Mouse (Mus musculus) layer of hippocampus, adult 18-20 months (tissue): Measurements from ENCODE around the gene Bsnd. TPM values are rescaled to one million over a fixed set of nuclear protein-coding genes. Genes with fewer than 3 reads are reported as not detected.

ENCODE experiments used
- DNase-seq, 2 experiments: peaks; one replicate each; pipeline ENCODE4 v3.0.0; 2022; ENCODE audit warnings: low spot score in 2 of 2
- long read RNA-seq: library from polyadenylated mRNA; stranded (forward); transcript quantifications from one replicate; pipeline ENCODE4 v2.0.0, GENCODE M21; 2021
- total RNA-seq, 2 experiments: library from RNA; stranded (reverse); gene quantifications; 2 replicates each; pipeline ENCODE4 v1.2.3; 2021

The Bsnd gene
- not detected for total RNA-seq
- long read RNA-seq: 0 reads

DNA sequence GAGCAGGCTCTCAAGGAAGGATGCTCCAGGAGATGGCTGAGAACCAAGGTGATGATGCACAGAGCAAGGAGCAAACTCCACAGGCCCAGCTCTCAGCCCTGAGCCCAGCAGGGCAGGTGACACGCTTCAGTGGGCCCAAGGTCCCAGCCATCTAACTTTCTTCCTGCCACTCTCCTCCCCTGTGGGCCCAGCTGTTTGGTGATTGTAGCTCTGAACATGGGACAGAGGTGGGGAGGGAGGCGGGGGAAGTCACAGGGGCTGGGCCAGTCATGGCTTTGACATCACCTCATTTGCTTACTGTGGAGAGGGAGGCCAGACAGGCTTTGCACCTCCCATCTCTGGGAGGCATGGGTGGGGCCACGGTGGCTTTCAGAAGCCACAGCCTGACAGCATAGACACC is at the start of gene Bsnd:
TSS of gene Bsnd (minus strand) at position 168 of the 400 bp plus-strand sequence.
- no peak for DNase-seq

DNA sequence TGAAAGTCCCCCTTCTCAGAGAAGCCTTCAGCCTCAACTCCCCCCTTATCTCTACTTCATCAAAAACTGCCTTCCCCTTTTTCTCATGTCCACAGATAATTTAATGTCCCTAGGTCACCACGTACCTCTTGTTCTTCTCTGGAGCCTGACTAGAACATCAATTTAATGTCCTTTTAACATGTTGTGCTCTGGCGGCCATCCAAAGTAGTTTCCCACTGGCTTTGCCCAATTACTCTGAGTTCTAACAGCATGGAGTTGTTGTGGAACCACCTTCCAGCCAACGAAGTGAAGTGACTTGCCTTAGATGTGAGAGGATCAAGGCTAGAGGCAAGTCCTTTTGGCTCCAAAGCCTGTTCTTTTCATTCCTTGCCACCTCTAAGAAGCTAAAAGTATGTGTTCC is 49.4 kb upstream of the Bsnd start:
- DNase-seq: no peak

DNA sequence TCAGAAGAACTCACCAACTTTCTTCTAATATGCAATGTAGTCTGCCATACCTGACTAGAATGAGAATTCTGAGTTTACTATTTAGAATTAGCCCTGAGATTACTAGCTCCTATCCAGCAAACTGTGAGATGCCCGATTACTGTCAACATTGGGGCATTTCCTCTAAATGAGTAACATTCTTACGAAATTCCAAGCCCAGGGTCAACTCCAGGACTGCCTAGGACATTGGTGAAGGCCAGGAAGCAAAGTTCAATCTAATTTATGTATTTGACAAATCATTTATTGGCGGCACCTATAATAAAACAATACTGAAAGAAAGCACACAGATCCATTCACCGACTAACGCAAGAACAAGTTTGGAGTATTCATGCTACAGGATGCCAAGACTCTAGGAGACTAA is 47.7 kb upstream of the Bsnd start:
- no peak for DNase-seq

DNA sequence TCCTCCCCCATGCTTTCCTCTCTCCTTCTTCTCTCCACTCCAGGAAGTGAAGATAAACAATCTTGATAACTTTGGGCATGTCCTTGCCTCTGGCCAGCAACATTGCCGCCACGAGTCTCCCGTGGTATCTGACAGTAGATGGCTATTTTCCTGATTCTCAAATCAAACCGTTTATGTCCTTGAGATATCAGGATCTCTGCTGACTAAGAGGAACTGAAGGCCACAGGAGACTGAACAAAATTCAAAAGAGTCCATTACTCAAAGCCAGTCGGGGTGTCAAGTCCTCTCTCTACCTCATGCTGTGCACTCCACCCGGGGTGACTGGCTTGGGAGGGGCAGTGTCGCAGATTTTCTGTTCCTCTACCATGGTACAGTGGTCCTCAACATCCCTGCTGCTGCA is 42.2 kb upstream of the Bsnd start:
- no peak for DNase-seq

DNA sequence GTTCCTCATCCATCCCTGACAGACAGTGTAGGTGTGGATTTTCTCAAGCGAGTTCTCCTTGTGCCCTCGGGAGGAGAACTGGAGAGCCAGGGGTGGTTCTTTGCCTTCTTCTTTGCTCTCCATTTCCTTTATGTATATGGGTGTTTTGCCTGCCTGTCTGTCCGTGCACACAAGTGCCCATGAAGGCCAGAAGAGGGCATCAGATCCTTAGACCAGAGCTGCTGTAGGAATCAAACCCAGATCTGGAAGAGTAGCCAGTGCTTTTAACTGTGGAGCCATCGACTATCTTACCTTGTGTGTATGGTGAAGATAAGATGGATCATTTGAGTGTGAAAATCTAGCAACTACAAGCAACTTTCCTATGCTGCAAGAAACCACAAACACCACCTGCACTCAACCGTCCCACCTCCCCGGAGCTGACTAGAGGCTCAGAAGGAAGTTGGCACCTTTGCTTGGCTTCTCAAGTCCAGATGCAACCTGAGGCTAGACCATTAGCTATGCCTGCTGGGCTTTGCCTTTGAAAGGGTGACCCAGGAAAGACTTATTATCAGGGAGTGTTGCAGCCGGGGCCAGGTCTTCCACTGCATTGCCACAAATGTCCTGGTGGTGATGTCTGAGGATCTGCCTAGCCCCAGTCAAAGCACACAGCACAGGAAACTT is 41.5 kb upstream of the Bsnd start:
- DNase-seq: no peak

DNA sequence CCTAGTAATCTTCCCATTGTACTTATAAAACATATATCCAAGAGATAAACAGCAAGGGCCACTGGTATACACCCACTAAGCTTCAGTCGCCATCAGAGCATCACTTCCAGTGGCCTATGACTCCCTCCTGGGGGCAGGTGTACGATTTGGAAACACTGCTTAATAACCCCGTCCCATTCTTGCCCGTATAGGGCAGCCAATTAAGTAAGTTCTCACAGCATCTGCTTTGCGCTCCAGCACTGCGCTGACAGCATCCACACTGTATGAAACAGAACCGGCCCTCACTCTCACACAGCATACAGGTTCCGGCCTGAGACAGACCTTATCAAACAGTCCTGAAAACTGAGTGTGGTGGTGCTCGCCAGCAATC is 38.0 kb upstream of the Bsnd start:
- DNase-seq: no peak

DNA sequence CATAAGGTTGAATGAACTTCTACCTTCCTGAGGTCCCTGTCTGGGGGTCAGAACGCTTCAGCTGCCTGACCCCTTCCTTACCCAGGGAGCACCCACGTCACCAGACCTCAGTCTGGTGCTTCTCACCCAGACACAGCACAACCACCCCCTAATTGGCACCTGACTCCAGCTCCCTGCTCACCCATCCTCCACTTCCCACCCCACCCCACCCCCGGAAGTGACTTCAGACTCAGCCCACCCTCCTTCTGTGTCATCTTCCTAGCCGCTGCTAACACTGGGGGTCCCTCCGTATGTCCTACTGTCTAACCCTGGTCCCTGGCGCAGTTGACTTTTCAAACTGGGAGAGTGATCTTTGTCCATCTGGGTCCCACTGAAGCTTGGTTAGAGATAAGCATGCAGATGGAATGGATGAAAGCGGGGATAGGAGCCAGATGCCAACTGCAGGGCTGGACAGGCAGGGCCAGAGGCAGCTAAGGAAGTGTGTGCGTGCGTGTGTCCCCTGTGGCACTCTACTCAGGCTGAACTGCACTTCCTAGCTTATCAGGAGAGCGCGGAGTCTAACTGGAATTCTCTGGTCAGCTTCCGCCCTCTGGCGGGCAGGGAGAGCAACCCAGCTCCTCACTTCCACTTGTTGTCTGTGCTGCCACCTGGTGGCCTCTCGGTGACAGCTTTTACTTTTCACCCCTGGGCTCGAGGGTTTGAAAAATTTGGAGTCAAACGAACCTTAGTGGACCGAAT is 37.5 kb upstream of the Bsnd start:
- peak; percentile 88 to 96 for DNase-seq

DNA sequence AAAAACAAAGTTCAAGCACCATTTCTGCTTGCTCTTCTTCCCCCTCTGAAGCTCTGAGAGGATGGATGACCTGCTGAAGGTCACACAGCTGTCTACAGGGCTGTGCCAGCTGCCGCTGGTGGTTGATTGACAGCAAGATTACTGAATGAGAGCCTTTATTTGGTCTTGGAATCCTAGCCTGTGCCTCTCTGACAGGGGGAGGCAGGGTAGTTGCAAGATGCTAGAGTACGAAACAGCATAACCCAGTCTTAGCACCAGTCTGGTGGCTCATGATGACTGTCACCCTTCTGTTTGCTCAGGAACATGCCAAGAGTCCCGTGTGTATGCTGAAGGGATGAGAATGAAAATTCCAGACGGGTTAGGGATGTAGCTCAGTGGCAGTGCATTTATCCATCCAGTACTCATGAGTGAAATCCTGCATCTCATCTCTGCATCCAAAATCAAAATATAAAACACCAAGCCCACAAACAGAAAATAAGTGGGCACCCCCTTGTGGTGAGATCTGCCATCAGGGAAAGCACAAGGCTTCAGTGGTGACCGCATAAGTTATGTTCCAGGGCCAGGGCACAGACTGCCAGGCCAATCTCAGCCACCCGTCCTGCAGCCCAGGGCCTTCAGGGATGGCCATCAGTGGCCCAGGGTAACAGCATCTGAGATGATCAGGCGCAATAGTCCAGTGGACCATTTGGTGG is 35.9 kb upstream of the Bsnd start:
- DNase-seq: peak in 1 of 2 experiments; percentile 72

DNA sequence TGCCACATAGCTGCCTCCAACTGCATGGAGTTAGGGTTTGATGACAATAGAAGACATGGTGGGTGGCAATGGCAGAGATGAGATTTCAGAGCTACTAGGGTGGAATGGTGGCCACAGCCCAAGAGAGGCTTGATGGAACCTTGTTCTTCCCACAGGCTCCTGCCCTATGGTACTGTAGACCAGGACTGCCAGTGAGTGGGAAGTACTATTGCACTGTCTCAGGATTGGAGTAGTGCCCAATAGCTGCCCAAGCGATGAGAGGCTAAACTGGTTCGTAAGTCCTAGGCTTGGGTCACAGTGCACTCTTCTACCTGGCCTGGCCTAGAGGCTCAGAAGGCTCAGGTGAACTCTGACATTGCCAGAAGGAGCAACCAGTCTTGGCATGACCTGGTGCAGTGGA is 32.9 kb upstream of the Bsnd start:
- DNase-seq: no peak

DNA sequence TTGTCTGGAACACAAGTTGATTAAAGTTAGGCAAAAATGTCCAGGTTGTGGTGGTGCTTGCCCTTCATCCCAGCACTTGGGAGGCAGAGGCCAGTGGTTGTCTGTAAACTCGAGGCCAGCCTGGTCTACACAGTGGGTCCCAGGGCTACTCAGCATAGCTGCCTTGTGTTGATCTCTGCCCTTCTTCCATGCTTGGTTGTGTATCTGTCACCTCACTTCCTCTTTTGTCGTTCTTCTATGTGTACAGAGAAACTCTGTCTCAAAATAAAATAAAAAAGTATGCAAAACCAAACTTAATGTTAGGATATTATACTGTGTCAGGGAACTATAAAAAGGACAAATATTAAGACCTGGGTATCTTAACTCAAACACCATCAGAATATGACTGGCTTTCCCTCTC is 32.0 kb upstream of the Bsnd start:
- DNase-seq: no peak

DNA sequence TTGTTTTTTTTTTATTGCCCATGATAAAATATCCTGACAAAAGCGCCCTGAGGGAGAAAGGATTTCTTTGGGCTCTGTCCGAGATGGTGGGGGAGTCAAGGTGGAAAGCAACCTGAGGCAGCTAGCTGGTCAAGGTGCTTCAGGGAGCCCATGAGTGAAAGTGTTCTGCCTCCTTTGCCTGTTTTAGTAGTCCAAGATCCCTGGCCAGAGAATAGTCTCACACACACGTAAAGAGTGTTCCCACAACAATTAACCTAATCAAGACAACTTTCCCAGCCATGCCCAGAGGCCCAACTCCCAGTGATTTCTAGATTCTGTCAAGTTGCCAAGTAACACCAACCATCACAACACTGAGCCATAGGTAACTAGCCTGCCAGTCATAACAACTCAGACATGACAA is 30.5 kb upstream of the Bsnd start:
- DNase-seq: no peak

DNA sequence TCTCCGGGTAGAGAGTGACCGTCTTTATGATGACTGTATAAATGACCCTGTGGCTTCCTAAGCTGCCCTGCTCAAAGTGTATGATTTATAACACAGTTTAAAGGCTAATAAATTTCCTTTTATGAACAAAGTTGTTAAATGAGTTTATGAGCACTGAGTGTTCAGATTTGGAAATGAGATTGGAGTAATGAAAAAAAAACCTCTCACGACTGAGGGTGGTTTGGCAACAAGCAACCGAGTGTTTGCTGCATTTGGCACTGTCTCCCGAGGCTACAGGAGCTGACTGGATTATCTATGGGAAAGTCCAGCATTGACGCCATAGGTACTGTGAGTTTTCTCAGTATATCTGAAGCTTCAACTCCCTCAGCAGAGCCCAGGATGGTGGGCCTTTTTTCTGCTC is 22.5 kb upstream of the Bsnd start:
- DNase-seq: peak in 1 of 2 experiments; percentile 42

DNA sequence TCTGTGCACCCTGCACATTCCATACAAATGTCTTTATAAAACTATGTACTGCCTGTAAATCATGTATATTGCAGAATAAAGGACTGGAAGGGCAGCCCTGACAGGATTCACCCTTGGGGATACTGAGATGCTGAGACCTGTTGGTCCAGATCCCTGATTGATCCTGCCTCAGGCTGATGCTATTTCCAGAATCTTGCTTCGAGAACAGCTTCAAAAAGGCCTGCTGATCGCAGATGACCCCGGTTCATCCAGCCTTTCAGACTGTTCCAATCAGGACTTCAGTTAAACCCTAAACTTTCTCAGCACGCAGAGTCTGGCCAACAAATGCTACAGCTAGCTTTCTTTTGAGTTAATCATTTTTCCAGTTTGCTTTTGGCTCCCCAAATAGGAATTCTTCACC is 17.8 kb upstream of the Bsnd start:
- DNase-seq: no peak

DNA sequence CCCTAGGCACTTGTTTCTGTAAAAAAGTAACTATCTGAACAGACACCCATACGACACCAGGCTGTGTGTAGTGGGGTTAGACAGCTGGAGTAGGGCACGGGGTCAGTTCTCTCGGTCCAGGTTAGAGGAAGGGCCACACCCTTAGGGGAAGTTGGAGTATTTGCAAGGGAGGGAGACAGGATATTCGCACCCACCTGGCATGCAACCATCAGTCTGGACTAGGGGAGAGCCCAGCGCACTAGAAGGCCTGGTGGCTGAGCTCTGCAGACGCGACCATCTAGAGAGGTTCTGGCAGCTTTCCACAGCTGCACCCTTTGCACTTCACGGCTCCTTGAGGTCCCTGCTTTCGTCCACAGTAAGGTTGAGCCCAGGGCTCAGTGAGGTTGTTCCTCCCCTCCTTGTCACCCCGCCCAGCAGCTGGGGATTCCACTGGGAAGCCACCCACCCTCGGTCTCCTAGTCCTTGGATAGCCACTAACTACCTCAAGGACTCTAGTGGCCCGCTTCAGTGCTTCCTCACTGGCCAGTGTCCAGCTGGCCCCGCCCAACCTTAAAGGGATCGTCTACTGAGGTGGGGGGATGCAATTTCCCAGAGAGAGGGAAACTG is 13.5 kb upstream of the Bsnd start:
- no peak for DNase-seq

DNA sequence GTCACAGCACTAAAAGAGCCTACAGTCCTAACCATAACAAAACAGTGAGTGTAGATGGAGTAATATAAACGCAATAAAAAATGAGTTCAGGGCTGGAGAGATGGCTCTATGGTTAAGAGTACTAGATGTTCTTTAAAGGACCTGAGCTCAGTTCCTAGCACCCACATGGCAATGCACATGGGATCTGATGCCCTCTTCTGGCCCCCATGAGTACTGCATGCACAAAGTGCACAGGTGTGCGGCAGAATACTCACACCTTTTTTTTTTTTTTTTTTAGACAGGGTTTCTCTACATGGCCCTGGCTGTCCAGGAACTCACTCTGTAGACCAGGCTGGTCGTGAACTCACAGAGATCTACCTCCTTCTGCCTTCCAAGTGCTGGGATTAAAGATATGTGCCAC is 11.5 kb upstream of the Bsnd start:
- no peak for DNase-seq

DNA sequence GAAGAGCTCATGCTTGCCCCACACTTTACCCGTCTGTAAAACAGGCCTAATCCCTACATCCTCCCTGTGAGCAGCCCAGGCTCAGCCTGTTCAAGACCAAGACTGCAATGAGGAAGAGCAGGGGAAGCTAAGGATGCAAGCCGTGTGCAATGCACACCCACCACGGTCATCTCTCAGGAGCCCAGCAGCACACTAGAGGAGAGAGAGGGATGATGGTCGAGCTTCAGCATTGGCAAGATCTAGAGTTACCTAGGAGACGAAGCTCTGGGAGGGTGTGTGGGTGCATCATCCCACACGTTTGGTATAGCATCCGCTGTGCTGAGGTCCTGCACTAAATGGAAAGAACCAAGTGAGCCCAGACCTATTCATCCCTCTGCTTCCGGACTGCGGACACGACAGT is 8.0 kb upstream of the Bsnd start:
- DNase-seq: peak; percentile 39 to 61

DNA sequence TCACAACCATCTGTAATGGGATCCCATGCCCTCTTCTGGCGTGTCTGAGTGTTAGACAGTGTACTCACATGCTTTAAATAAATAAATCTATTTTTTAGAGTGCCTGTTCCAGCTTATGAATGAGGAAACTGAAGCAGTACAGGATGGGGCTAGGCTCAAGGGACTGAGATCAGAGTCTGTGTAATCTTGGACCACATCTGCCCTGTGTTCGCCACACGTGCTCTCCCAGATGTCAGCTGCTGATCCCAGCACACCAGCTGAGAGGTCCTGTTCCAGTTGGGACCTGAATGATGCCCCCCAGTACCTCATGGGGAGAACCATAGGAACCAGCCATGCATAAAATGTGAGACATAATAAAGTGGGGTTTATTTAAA is 6.4 kb upstream of the Bsnd start:
- no peak for DNase-seq

DNA sequence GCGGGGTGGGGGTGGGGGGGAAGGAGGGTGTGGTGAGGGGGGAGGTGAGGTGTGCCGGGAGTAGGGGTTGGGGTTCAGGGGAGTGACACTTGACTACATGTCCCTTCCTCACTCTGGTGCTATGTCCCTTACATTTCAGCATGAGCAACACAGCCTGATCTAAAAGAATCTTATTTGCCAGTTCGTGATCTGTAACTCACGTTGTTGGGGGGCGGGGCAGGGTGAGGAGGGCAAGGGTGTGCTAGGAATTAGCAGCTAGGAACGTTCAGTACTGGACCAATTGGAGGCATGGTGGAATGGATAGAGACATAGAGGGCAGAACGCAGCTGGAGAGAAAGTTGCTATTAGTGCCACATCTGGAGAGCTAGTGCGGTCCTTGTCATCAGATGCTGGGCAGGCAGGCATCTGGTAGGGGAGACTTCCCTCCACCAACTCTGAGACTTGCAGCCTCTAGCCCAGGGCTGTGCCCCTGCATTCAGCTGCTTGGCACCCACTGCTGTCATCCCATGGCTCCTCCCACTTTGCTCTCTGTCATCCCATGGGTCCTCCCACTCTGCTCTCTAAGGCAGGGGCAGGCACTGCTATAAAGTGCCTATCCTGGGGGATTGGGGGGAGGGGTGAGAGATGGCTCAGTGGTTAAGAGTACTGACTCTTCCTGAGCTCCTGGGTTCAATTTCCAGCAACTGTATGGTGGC is 5.8 kb upstream of the Bsnd start:
- no peak for DNase-seq

DNA sequence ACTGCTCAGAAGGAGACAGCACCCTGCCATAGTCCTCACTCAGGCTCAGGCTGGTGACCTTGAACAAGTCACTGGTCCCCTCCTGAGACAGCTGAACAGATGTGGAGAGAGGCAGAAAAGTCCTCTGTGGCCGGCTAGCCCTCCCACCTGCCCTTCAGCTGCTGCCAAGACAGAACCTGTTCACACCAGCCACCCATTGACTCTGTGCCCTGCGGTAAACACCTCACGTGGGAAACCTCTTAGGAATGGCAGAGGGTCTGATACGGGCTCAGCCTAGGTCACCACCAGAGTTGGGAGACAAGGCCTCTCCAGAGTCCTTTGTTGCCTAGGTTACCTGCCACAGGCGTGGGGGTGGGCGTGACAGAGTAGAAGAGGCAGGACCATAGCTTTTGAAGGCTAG is 4.8 kb upstream of the Bsnd start:
- DNase-seq: no peak

DNA sequence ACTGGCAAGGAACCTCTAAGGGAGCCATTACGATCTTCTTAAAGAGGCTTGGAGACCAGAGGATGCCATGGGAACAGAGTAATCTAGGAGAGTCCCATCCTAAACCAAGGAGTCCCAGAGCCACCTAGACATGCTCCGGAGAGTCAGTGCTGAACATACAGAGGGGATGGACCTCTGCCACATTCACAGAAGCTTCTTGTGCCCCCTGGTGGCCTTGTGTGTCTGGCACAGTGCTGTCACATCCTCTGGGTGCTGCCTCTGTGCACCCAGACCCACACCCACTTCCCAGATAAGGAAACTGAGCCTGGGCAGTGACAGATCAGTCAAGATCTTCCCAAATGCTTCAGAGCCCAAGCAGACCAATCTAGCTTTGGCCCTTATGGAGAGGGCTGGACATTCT is 1.6 kb upstream of the Bsnd start:
- no peak for DNase-seq

DNA sequence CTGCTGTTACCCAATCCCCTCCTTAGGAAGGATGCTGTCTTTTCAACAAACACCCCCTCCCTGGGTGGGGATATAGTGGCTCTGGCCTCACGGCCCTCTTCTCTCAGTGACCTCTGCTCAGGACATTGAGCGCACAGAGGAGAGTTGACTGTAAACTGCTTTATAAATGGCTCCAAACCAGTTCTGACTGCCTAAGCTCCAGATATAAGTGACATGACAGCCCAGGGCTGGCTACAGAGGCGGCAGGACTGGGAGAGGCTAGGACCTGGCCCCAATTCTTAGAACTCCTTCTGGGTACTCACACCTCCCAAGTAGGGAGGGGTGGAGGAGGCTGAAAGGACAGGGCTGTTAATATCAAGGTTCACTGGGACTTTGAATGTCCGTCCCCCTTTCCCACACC is 1.5 kb downstream of the Bsnd start:
- DNase-seq: no peak

DNA sequence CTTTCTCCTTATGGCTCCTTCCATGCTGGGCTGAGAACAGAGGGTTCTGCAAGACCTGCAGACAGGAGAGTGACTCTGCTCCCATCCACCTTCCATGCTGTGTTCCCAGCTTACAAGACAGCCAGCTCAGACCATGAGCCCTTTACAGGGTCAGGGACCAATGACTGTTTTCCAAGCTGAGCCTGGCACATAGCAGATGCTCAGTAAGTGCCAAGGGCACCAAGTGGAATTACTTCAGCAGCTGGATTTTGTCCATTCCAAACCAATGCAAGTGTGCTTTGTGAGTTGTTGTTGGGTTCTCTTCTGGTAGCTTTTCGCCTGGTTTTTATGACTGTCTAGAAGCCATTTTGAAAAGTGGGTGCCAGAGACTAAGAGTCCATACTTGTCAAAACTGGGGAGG is 8.3 kb downstream of the Bsnd start:
- DNase-seq: no peak
